Mouse (Mus musculus): ENCODE results near the gene Ccl4. TPM values are rescaled to one million over a fixed set of nuclear protein-coding genes. Genes with fewer than 3 reads are reported as not detected.

Gene Ccl4
- polyA plus RNA-seq (2015; fragmentation: Nextera tagmentation; extraction: Ambion mirVana), result 0.40 and 0.46 TPM in 2 replicates

DNA sequence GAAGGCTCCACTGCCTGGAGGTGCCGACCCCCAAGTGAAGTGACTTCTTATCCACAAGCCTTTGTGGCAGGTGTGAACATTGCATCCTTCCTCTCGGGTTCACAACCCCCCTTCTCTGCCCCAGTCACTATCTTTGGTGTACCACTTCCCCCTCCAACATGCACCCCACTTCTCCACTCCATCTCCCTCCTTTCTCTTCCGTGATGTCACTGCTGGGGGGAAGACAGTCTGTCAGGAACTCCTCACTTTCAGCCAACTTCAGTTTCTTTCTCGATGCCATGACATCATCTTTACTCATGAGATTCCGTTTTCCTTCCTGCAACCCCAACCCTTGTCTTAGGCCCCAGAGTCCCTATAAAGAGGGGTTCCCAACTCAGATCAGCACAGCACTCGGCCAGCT is at the start of gene Ccl4:
TSS of gene Ccl4 (plus strand) at position 381 of the 400 bp plus-strand sequence.
- H3K36me3 ChIP-seq, result no peaks in the 10 kb centered on the region
- no peaks in the 10 kb centered on the region for H3K9me3 ChIP-seq
- no peak within 1 kb of the TSS for H3K9ac ChIP-seq (replicated peaks)
- no peak within 1 kb of the TSS for H3K4me2 ChIP-seq (replicated peaks)
- no peak within 1 kb of the TSS for H3K27ac ChIP-seq (replicated peaks)
- H3K4me1 ChIP-seq, result no peaks in the 10 kb centered on the region
- no peak for ATAC-seq (replicated peaks)
- no peaks in the 10 kb centered on the region for H3K27me3 ChIP-seq
- WGBS, result 81% methylated on average over 6 of the region's 6 CpGs
- H3K4me3 ChIP-seq, result no peak within 1 kb of the TSS

DNA sequence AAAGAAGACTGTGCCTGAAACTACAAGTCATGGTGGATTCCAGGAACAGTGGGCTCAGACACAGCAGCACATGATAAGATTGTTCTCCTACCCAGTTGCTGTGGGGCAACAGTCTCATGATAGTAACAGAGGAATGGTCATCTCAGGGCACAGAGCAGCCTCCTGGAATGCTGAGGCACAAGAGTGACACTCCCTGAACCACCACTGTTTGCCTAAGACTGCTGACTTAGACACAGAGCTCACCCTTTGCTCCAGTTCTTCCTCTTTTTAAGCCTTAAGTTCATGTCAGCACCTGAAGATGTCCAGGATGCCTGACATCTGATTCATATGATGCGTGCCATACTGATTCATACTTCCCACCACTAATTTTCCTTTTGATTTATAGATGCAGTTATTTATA is 45.8 kb upstream of the Ccl4 start:
- H3K27me3 ChIP-seq, result no peaks in the 10 kb centered on the region
- H3K4me2 ChIP-seq (replicated peaks), result no peak overlapping the region
- no peak for ATAC-seq (replicated peaks)
- no peaks in the 10 kb centered on the region for H3K36me3 ChIP-seq
- H3K27ac ChIP-seq (replicated peaks), result no peak overlapping the region
- H3K4me1 ChIP-seq, result no peaks in the 10 kb centered on the region
- H3K9ac ChIP-seq (replicated peaks), result no peak overlapping the region
- H3K4me3 ChIP-seq, result no peak overlapping the region
- WGBS, result 97% methylated on average over 1 of the region's 1 CpGs
- H3K9me3 ChIP-seq, result no peaks in the 10 kb centered on the region

DNA sequence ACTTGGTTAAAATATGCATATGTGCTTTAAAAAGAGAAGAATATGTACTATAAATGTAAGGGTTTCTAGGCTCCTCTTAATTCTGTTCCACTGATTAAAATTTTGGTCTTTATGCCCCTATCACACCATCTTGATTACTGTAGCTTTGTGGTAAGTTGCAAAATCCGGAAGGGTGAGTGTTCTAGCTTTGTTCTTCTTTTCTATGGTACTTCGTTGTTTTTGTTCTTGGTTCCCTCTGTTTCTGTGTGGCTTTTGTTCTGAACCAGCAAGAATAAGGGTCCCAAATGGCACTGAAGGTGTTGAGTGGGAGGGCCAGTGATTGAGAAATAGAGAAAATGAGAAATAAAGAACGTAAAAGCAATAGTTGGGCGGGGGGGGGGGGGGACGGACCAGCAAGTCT is 44.1 kb upstream of the Ccl4 start:
- H3K4me3 ChIP-seq, result no peak overlapping the region
- no peak overlapping the region for H3K9ac ChIP-seq (replicated peaks)
- WGBS, result 49% methylated on average over 5 of the region's 5 CpGs
- no peaks in the 10 kb centered on the region for H3K36me3 ChIP-seq
- ATAC-seq (replicated peaks), result no peak
- H3K9me3 ChIP-seq, result no peaks in the 10 kb centered on the region
- H3K4me2 ChIP-seq (replicated peaks), result no peak overlapping the region
- no peaks in the 10 kb centered on the region for H3K27me3 ChIP-seq
- H3K27ac ChIP-seq (replicated peaks), result no peak overlapping the region
- H3K4me1 ChIP-seq, result no peaks in the 10 kb centered on the region

DNA sequence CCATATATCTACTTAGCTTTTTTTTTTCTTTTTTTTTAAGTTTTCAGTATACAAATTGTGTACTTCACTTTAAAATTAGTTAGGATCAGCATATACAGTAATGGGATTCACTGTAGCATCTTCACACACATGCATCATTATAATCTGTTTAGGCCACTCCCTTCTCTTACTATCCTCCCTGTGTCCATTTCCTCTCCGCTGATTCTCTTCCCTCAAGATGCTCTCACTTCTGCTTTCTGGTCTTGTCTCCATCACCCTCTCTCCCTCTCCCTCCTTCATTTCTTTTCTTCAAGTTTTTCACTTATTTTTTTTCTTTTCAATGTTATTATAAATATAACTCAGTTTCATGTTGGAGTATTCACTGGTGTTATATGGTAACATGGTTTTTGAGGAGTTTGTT is 43.3 kb upstream of the Ccl4 start:
- Histone ChIP-seq H3K27ac (replicated peaks) (no peak overlapping the region), H3K4me2 (replicated peaks) (no peak overlapping the region), H3K36me3 (no peaks in the 10 kb centered on the region), H3K4me1 (no peaks in the 10 kb centered on the region), H3K9me3 (no peaks in the 10 kb centered on the region), H3K4me3 (no peak overlapping the region), H3K9ac (replicated peaks) (no peak overlapping the region), H3K27me3 (no peaks in the 10 kb centered on the region)
- no peak for ATAC-seq (replicated peaks)
- WGBS, result 94% methylated on average over 1 of the region's 1 CpGs

DNA sequence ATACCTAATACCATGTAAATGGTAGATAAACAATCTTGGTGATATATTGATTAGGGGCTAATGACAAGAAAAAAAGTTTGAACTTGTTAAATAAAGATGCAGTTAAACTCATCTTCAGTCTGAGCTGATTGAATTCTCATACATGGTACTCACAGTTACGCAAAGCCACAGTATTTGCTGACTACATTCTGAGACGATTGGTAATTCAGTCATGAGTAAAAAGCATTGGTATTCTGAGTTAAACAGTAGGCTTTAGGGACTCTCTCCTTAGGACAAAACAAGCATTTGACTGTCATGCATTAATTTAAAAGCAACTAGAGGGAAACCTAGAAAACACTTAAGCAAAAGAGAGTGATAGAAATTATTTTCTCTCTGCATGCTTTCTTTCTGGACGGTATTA is 38.8 kb upstream of the Ccl4 start:
- H3K27me3 ChIP-seq, result no peaks in the 10 kb centered on the region
- H3K9me3 ChIP-seq, result no peaks in the 10 kb centered on the region
- no peak overlapping the region for H3K9ac ChIP-seq (replicated peaks)
- no peak overlapping the region for H3K4me2 ChIP-seq (replicated peaks)
- no peak overlapping the region for H3K4me3 ChIP-seq
- no peaks in the 10 kb centered on the region for H3K36me3 ChIP-seq
- 92% methylated on average over 3 of the region's 3 CpGs for WGBS
- no peak overlapping the region for H3K27ac ChIP-seq (replicated peaks)
- H3K4me1 ChIP-seq, result no peaks in the 10 kb centered on the region
- no peak for ATAC-seq (replicated peaks)

DNA sequence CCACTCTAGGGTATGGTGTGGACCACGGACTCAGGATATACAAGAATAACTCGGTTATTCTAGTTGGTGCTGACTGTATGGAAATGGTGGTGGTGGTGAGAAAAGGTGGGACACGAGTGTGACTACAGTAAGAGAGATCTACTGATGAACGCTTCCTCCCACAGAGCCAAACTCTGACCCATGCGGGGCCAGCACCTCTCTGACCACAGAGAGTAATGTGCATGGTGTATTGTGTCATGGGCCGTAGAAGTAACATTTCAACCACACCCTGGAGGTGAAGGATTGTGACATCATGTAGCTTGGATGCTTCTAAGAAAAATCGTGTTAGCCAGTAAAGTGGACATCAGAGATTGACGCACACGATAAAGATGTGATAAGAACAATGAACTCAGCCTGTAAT is 33.6 kb upstream of the Ccl4 start:
- Histone ChIP-seq H3K36me3 (no peaks in the 10 kb centered on the region), H3K4me3 (no peak overlapping the region), H3K27ac (replicated peaks) (no peak overlapping the region), H3K9me3 (no peaks in the 10 kb centered on the region), H3K27me3 (no peaks in the 10 kb centered on the region), H3K4me1 (no peaks in the 10 kb centered on the region), H3K4me2 (replicated peaks) (no peak overlapping the region), H3K9ac (replicated peaks) (no peak overlapping the region)
- ATAC-seq (replicated peaks), result no peak
- WGBS, result 95% methylated on average over 9 of the region's 9 CpGs

DNA sequence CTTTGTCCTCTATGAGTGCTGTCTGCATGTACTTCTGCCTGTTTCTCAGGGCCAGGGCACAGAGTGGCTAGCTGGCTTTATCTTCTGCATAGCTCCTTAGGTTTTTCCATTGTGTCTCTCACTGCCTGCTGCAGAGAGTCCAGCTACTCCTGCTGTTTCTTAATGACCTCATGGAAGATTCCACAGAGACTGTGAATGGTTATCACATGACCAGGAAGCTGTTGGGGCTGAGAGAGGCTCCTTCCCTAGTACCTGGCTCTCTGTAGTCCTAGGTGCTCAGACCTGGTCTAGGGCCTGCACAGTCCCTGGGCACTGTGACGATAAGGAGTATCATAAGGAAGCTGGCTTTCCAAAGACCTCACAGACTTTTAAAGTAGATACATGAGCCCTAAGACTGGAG is 31.8 kb upstream of the Ccl4 start:
- ATAC-seq (replicated peaks), result no peak
- H3K9me3 ChIP-seq, result no peaks in the 10 kb centered on the region
- H3K27ac ChIP-seq (replicated peaks), result no peak overlapping the region
- no peak overlapping the region for H3K4me2 ChIP-seq (replicated peaks)
- no peaks in the 10 kb centered on the region; the same call in 1 of the 2 replicates for H3K4me1 ChIP-seq
- H3K9ac ChIP-seq (replicated peaks), result no peak overlapping the region
- no peak overlapping the region for H3K4me3 ChIP-seq
- H3K27me3 ChIP-seq, result no peaks in the 10 kb centered on the region
- WGBS, result 95% methylated on average over 1 of the region's 1 CpGs
- H3K36me3 ChIP-seq, result no peaks in the 10 kb centered on the region

DNA sequence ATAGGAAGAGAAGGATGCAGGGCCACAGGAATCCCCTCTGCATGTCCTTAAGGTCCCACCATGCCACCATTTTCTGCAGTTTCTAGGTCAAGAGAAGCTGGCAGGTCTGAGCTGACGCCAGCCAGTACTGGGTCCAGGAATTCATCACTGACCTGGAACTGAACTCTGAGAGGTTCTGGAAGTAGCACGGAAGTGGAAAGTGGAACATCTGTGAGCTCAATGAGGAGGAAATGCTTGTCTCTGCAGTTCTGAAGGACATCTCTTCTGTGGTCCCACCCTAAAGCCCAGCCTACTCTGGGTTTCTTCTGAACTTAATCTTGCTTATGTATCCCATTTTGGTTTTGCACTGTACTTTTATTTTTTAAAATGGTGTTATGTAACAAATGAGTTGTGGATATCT is 31.3 kb upstream of the Ccl4 start:
- Histone ChIP-seq H3K27me3 (no peaks in the 10 kb centered on the region), H3K4me2 (replicated peaks) (no peak overlapping the region), H3K36me3 (no peaks in the 10 kb centered on the region), H3K4me3 (no peak overlapping the region), H3K9me3 (no peaks in the 10 kb centered on the region), H3K4me1 (no peaks in the 10 kb centered on the region; the same call in 1 of the 2 replicates), H3K9ac (replicated peaks) (no peak overlapping the region), H3K27ac (replicated peaks) (no peak overlapping the region)
- WGBS, result 84% methylated on average over 2 of the region's 2 CpGs
- ATAC-seq (replicated peaks), result no peak

DNA sequence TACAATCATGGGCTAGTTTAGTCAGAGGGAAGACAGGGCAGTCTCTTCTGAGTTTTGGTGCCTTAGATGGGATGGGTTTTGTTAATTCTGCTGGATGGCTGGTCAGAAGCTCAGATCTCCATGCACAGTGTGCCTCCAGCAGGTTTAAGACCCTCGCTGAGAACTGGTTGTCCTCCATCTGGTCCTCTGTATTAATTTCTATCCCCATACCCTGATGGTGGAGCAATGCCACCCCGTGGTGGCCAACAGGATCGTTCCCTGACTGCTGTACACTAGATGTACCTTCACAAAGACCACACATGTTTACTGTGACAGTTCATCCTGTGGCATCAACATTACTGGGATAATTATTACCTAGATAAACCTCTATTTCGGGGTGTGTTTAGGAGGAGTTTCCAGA is 29.6 kb upstream of the Ccl4 start:
- Histone ChIP-seq H3K4me3 (no peak overlapping the region), H3K9ac (replicated peaks) (no peak overlapping the region), H3K27ac (replicated peaks) (no peak overlapping the region), H3K27me3 (no peaks in the 10 kb centered on the region), H3K9me3 (no peaks in the 10 kb centered on the region), H3K4me1 (no peaks in the 10 kb centered on the region; the same call in 1 of the 2 replicates), H3K4me2 (replicated peaks) (no peak overlapping the region), H3K36me3 (no peaks in the 10 kb centered on the region)
- WGBS, result 73% methylated on average over 4 of the region's 4 CpGs
- ATAC-seq (replicated peaks), result no peak

DNA sequence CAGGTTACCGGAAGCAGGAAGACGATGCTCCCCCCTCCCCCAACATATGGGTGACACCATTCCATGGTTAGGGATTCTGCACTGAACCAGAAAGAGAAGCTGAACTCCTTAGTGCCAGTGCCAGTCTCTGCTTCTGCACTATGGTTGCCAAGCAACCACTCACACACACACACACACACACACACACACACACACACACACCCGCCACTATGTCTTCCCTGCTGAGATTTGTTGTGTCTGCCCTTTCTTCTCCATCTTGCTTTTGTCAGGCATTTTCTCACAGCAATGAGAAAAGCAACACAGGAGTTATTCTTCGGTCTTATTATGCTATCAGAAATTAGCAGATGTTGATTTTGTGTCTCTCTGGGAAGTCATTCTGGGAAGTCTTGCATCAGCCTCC is 28.0 kb upstream of the Ccl4 start:
- ATAC-seq (replicated peaks), result no peak; the same call in 1 of the 2 replicates
- WGBS, result 37% methylated on average over 4 of the region's 4 CpGs

DNA sequence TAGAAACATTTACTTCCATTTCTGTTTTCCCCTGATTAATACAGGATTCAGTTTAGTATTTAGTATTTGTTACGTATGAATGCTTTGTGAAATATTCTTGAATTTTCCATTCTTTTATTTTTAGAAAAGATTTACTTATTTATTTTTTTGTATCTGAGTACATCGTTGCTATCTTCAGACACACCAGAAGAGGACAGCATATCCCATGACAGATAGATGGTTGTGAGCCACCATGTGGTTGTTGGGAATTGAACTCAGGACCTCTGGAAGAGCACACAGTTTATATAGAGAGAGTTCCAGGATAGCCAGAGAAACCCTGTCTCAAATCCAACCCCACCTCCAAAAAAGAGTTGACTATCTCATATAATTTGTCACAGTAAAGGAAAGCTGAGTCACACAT is 27.5 kb upstream of the Ccl4 start:
- H3K36me3 ChIP-seq, result no peaks in the 10 kb centered on the region
- H3K4me2 ChIP-seq (replicated peaks), result no peak overlapping the region
- no peak overlapping the region for H3K4me3 ChIP-seq
- no peaks in the 10 kb centered on the region for H3K9me3 ChIP-seq
- no peak overlapping the region for H3K27ac ChIP-seq (replicated peaks)
- no peak for ATAC-seq (replicated peaks)
- H3K9ac ChIP-seq (replicated peaks), result no peak overlapping the region
- H3K27me3 ChIP-seq, result no peaks in the 10 kb centered on the region
- WGBS, result 86% methylated on average over 2 of the region's 2 CpGs
- no peaks in the 10 kb centered on the region; the same call in 1 of the 2 replicates for H3K4me1 ChIP-seq

More for the DNA sequence above, 28.0 kb upstream of the Ccl4 start:
- H3K27me3 ChIP-seq, result no peaks in the 10 kb centered on the region
- no peak overlapping the region for H3K27ac ChIP-seq (replicated peaks)
- no peaks in the 10 kb centered on the region for H3K36me3 ChIP-seq
- H3K4me2 ChIP-seq (replicated peaks), result no peak overlapping the region
- H3K9ac ChIP-seq (replicated peaks), result no peak overlapping the region
- H3K9me3 ChIP-seq, result no peaks in the 10 kb centered on the region
- no peaks in the 10 kb centered on the region; the same call in 1 of the 2 replicates for H3K4me1 ChIP-seq
- no peak overlapping the region for H3K4me3 ChIP-seq

DNA sequence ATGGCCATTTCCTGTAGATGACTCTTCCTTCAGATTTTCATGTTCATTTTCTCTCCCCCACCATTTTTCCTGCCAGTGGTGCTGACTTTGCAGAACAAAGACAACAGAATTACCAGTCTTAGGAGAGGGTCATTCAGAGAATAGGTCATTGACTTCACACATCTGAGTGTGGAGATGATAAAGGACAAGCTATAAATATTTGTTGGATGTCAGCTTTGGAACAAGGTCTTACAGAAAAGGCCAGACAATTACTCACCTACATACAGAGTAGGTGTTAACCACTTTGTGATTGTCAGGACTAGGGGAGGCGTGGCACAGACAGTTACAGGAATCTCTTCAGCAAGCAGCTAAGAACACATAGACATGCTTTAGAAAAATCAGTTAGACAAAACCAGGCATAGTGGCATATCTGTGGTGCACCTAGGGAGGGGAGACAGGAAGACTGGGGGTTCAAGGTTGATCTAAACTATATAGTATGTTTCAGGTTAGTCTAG is 25.6 kb upstream of the Ccl4 start:
- no peaks in the 10 kb centered on the region for H3K9me3 ChIP-seq
- ATAC-seq (replicated peaks), result no peak
- no peak overlapping the region for H3K4me3 ChIP-seq
- no peak overlapping the region for H3K27ac ChIP-seq (replicated peaks)
- no peaks in the 10 kb centered on the region for H3K36me3 ChIP-seq
- 79% methylated on average over 1 of the region's 1 CpGs for WGBS
- no peak overlapping the region for H3K9ac ChIP-seq (replicated peaks)
- no peaks in the 10 kb centered on the region; the same call in 1 of the 2 replicates for H3K4me1 ChIP-seq
- H3K4me2 ChIP-seq (replicated peaks), result no peak overlapping the region
- no peaks in the 10 kb centered on the region for H3K27me3 ChIP-seq

DNA sequence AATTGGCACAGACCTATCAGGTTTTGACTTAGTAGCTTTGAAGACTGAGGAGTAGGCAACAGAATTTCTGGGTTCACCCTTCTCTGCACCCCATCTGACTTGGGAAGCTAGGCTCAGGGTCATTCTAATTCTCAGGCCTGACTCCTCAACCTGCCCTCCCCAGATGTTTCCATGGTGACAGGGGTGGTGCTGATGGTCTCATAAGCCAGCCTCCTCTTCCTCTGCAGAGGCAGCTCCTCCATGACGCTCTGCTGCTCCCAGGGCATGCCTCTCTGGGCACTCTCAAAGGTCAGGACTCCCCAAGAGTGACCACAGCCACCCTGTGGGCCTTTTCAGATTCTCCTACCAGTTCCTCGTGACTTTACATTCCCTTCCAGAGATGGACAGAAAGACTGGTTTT is 23.4 kb upstream of the Ccl4 start:
- no peak overlapping the region for H3K4me2 ChIP-seq (replicated peaks)
- no peak overlapping the region for H3K4me3 ChIP-seq
- H3K9me3 ChIP-seq, result no peaks in the 10 kb centered on the region
- no peak for ATAC-seq (replicated peaks)
- H3K36me3 ChIP-seq, result no peaks in the 10 kb centered on the region
- 53% methylated on average over 2 of the region's 2 CpGs for WGBS
- no peaks in the 10 kb centered on the region; the same call in 1 of the 2 replicates for H3K4me1 ChIP-seq
- H3K27ac ChIP-seq (replicated peaks), result no peak overlapping the region
- no peak overlapping the region for H3K9ac ChIP-seq (replicated peaks)
- no peaks in the 10 kb centered on the region for H3K27me3 ChIP-seq
